Mouse (Mus musculus): ENCODE results near the gene Krtcap2.

DNA sequence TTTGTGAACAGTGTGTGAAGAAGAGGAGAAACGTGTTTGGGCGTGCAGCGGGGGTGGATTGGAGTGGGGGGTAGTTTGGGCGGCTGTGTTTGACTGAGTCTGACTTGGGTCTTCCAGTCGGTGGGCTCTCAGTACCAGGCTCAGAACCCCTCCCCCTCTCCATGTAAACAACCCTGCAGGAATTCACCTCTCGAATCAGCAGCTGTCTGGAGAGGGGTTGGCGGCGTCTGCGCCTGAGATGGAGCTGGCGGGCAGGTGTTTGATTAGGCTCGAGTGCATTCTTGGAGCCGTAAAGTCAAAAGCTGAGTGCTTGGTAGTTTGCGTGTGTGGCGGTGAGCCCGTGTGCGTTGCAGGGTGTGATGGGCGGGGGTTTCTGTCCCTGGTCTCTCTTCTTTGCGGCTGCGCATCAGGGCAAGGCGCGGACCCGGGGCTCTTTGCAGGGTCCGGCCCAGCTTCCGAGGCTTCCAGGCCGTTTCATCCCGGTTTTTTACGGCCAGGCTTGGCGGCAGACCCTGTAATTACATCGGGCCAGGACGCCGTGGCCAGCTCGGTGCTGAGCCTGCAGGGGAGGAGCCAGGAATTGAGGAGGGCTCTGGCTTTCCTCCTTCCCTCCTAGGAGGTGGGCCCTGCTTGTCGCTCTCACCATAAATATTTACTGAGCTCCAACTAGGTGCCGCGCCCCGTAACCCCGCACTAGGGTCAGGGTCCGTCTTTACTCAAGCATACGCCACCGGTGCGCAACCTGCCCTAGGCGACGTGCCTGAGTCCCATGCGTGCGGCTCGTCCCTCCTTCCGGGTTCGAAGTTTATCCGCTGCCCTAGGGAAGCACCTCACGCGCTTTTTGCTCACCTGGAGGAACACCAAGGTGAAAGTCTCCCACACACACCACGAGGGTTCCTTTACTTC lies 35.1 kb downstream of the Krtcap2 start, which contains the start of gene Efna1:
- TF ChIP-seq CTCF (conservative IDR thresholded peaks at IDR 0.05; ENCODE audit: low read length) (no peak), POU5F1 (IDR thresholded peaks at IDR 0.05; ENCODE audit: borderline replicate concordance, low read length) (no peak)

All from E14TG2a.4 (cell line).